Mouse (Mus musculus) retina, postnatal 1 day (tissue): ENCODE data around the gene Zfy1.
"Not testable (repeated sequence)": the region's sequence is repeated elsewhere in the genome, so short reads cannot be mapped to it uniquely, and the experiment has no call there.

ENCODE experiments used
- DNase-seq: peaks from one replicate; pipeline ENCODE4 v3.0.0-alpha.2; 2012

The Zfy1 gene

GRCm38 (mm10) chrY:797309-797708 is at the start of gene Zfy1:
Gene Zfy1 (minus strand): TSS chrY:797409.
- DNase-seq = not testable (repeated sequence)

- no peak for DNase-seq
Observed at GRCm38 (mm10) chrY:818396-818795, 21.2 kb upstream of the Zfy1 start, which contains the start of gene Uba1y. Gene Uba1y (plus strand): TSS chrY:818649.

GRCm38 (mm10) chrY:808991-809661 is 11.9 kb upstream of the Zfy1 start:
- DNase-seq = peak; percentile 61
